Mouse (Mus musculus) neural tube, embryonic 14.5 days (tissue): ENCODE measurements around the gene Ermard. TPM values are rescaled to one million over a fixed set of nuclear protein-coding genes. Genes with fewer than 3 reads are reported as not detected.
A peak's percentile ranks its signal among the peaks of the same experiment; 100 is the strongest.

Experiments used
- ATAC-seq: fragments of 200-750 bp; cut with Nextera tagmentation; 2 replicates; pipeline ENCODE4 v1.8.0; 2017; ENCODE audit warnings: low read depth, mild to moderate bottlenecking, moderate TSS enrichment, moderate library complexity
- H3K27ac ChIP-seq: fragments of 300-500 bp; sonication (generic); 2 replicates; pipeline ENCODE4 v1.5.1; 2014; ENCODE audit warnings: low read depth, mild to moderate bottlenecking, control low read depth, low read length, moderate library complexity, mixed read lengths
- H3K27me3 ChIP-seq: fragments of 300-500 bp; sonication (generic); 2 replicates; pipeline ENCODE4 v1.6.1; 2014; ENCODE audit warnings: low read length; ENCODE audit not compliant: control insufficient read depth, insufficient read depth
- H3K36me3 ChIP-seq: fragments of 300-500 bp; sonication (generic); 2 replicates; pipeline ENCODE4 v1.6.1; 2014; ENCODE audit warnings: low read length, mixed read lengths; ENCODE audit not compliant: control insufficient read depth, insufficient read depth
- H3K4me1 ChIP-seq: fragments of 300-500 bp; sonication (generic); 2 replicates; pipeline ENCODE4 v1.6.1; 2014; ENCODE audit warnings: low read length; ENCODE audit not compliant: control insufficient read depth, insufficient read depth
- H3K4me2 ChIP-seq: fragments of 300-500 bp; sonication (generic); 2 replicates; pipeline ENCODE4 v1.6.1; 2014; ENCODE audit warnings: mild to moderate bottlenecking, low read depth, low read length, control low read depth
- H3K4me3 ChIP-seq: fragments of 300-500 bp; sonication (generic); 2 replicates; pipeline ENCODE4 v1.5.1; 2014; ENCODE audit warnings: low read depth, low read length, control low read depth, mixed read lengths
- H3K9ac ChIP-seq: fragments of 300-500 bp; sonication (generic); replicated peaks from 2 replicates; pipeline ENCODE4 v1.6.1; 2014; ENCODE audit warnings: low read depth, mild to moderate bottlenecking, control low read depth, low read length, mixed read lengths
- H3K9me3 ChIP-seq: fragments of 300-500 bp; sonication (generic); 2 replicates; pipeline ENCODE4 v1.6.1; 2016; ENCODE audit warnings: low read length; ENCODE audit not compliant: control insufficient read depth
- WGBS: fragments of 180-500 bp; shearing (Covaris S2); extraction: QIAGEN DNeasy Blood & Tissue Kit; methylation state at CpG from one replicate; pipeline ENCODE4 v1.1.7; 2014; 5-methylcytosine and 5-hydroxymethylcytosine counted together
- polyA plus RNA-seq: library from polyadenylated mRNA; unstranded; fragments of >200 nt; fragmentation: Nextera tagmentation; extraction: Ambion mirVana; gene quantifications from 2 replicates; pipeline ENCODE4 v1.2.1, GENCODE M21; 2014

Ermard gene
- polyA plus RNA-seq, 1 experiment from 2014 or later, result 99.2 TPM

DNA sequence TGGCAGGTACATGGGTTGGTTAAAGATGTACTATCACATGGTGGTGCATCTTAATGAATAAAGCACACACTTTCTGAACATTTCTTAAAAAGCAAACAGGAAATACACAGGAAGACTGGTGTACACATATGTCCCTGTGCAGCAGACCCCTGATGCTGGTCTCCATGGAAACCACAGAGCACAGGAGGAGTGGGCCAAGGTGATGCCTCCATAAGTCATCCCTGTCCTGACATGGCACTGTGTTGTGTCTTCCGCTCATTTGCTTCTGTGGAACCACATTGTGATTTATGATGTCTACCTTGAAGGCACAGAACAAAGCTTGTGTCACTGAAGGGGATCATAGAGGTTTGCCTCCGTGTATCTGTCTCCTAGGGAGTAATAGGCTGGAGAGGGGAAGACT lies 31.2 kb downstream of the Ermard start:
- no peak overlapping the region for H3K4me2 ChIP-seq
- WGBS, result 33% methylated on average over 2 of the region's 2 CpGs
- ATAC-seq, result peak; percentile 78; the same call in 1 of the 2 replicates

DNA sequence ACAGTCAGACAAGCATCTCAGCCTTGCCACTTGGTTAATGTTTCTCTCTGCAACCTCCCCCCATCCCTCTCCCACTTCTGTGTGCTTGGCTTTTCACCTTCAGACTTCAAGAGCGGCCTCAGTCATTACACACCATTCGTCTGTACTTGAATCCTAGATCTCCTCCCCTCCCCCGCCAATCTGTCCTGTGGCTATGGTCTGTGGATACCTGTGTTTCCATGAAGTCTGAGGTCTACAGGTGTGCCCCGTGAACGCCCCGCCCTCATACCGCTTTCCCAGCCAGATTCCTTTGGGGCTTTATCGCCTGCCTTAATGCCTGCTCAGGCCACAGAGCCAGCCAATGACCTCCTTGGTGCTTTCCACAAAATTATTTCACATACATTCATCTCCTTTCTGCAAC lies 34.0 kb downstream of the Ermard start:
- 88% methylated on average over 8 of the region's 8 CpGs for WGBS
- H3K9ac ChIP-seq, result no peak overlapping the region
- H3K27ac ChIP-seq, result no peak overlapping the region
- no peaks in the 10 kb centered on the region for H3K9me3 ChIP-seq
- H3K4me2 ChIP-seq, result no peak overlapping the region
- H3K4me1 ChIP-seq, result no peaks in the 10 kb centered on the region
- ATAC-seq, result no peak
- no peak overlapping the region for H3K4me3 ChIP-seq
- H3K27me3 ChIP-seq, result no peaks in the 10 kb centered on the region
- H3K36me3 ChIP-seq, result no peaks in the 10 kb centered on the region

More for the DNA sequence above, 31.2 kb downstream of the Ermard start:
- Histone ChIP-seq H3K9ac (no peak overlapping the region), H3K4me1 (no peaks in the 10 kb centered on the region), H3K4me3 (no peak overlapping the region), H3K27me3 (no peaks in the 10 kb centered on the region), H3K36me3 (no peaks in the 10 kb centered on the region), H3K9me3 (no peaks in the 10 kb centered on the region), H3K27ac (no peak overlapping the region)

DNA sequence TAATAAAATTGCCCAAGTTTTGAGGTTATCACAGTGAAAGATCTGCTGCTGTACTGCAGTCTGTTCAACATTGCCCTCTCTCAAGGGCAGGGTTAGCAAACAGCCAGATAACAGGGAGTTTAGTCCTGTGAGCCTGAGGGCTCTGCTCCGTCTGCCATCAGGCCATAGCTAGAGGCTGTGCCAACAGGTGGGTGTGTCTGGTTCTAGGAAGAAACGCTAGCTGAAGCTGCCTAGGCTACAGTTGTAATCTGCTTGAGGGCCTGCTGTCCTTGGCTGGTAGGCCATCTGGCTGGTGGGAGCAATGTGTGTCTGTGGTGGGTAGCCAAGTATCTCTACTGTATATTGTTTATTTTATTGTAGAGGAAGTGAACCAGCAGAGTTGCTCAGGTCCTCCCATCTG lies 36.5 kb downstream of the Ermard start:
- no peaks in the 10 kb centered on the region for H3K27me3 ChIP-seq
- H3K4me3 ChIP-seq, result no peak overlapping the region
- no peak for ATAC-seq
- no peak overlapping the region for H3K4me2 ChIP-seq
- no peak overlapping the region for H3K27ac ChIP-seq
- H3K4me1 ChIP-seq, result no peaks in the 10 kb centered on the region
- H3K9me3 ChIP-seq, result no peaks in the 10 kb centered on the region
- no peaks in the 10 kb centered on the region for H3K36me3 ChIP-seq
- H3K9ac ChIP-seq, result no peak overlapping the region
- WGBS, result 46% methylated on average over 2 of the region's 2 CpGs

DNA sequence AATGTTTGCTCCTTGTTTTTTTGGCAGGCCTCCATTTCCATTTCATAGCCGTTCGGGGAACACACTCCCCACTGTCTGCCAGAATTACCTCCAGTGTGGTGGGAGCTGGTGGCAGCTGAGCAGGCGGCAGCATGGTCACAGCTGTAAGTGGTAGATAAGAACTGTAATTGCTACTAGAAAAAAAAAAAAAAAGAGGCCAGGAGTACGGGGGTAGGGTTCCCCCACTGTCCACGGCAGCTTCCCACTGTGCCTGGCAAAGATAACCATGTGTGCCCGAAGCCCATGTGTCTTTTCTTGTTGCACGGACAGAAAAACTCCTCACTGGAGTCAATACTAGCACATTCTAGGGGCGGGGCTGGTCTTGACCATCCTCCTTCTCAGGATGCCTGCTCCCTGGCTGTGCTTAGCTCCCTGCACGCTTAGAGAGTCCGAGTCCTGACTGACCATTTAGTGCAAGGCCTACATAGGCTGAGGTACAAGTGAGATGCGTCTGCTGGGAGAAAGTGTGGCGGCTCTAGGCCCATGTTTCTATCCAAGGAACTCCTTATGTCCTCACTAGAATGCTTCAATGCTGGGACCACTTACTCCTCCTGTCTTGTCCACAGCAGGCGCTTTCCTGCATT lies 43.3 kb downstream of the Ermard start:
- Histone ChIP-seq H3K9ac (no peak overlapping the region), H3K4me3 (no peak overlapping the region), H3K27ac (no peak overlapping the region), H3K36me3 (no peaks in the 10 kb centered on the region), H3K4me2 (no peak overlapping the region), H3K9me3 (no peaks in the 10 kb centered on the region), H3K4me1 (peaks cover 12% of the 10 kb centered on the region; the same call in 1 of the 2 replicates), H3K27me3 (no peaks in the 10 kb centered on the region)
- WGBS, result 64% methylated on average over 13 of the region's 13 CpGs
- ATAC-seq, result no peak

DNA sequence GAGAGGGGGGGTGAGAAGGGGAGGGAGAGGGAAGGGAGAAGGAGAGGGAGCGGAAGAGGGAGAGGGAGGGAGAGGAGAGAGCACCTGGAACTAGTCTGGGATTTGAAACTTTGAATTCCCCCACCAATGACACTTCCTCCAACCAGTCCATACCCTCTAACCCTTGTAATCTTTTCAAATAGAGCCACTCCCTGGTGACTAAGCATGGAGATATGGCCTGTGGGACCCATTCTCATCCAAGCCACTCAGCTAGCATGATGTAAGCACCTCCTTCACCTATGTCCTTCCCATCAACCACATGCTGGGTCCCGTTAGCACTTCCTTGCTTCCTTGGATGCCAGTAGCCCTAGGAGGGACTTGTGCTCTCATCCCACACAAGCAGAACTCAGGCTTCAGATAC lies 44.0 kb downstream of the Ermard start:
- no peaks in the 10 kb centered on the region for H3K36me3 ChIP-seq
- H3K27me3 ChIP-seq, result no peaks in the 10 kb centered on the region
- H3K9ac ChIP-seq, result no peak overlapping the region
- no peak overlapping the region for H3K27ac ChIP-seq
- no peak overlapping the region for H3K4me3 ChIP-seq
- WGBS, result 90% methylated on average over 1 of the region's 2 CpGs
- H3K4me1 ChIP-seq, result peaks cover 12% of the 10 kb centered on the region; the same call in 1 of the 2 replicates
- H3K9me3 ChIP-seq, result no peaks in the 10 kb centered on the region
- no peak for ATAC-seq
- no peak overlapping the region for H3K4me2 ChIP-seq

DNA sequence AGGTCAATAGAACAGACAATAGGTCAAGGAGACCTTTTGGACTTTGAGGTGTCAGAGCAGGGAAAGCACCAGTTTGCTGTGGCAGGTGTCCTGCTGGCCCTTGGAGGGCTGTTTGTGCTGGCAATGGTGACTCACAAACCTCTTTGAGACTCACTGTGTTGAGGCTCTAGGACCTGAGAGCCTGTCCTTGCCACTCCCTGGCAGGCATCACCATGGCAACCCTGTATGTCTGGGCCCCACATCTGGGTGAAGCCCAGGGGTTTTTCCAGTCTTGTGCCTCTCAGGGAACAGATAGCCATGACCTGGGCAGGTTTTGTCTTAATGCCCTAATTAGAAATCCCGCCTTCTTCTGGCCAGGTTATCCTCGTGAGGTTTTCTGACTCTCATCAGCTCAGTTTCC lies 47.2 kb downstream of the Ermard start:
- peak overlapping the region; percentile 15 for H3K4me2 ChIP-seq
- no peak overlapping the region for H3K4me3 ChIP-seq
- no peaks in the 10 kb centered on the region for H3K36me3 ChIP-seq
- no peaks in the 10 kb centered on the region for H3K27me3 ChIP-seq
- ATAC-seq, result peak; percentile 62
- peak overlapping the region; percentile 64 for H3K27ac ChIP-seq
- WGBS, result 28% methylated on average over 2 of the region's 2 CpGs
- peaks cover 12% of the 10 kb centered on the region; the same call in 1 of the 2 replicates for H3K4me1 ChIP-seq
- no peak overlapping the region; the same call in 1 of the 2 replicates for H3K9ac ChIP-seq
- H3K9me3 ChIP-seq, result no peaks in the 10 kb centered on the region

DNA sequence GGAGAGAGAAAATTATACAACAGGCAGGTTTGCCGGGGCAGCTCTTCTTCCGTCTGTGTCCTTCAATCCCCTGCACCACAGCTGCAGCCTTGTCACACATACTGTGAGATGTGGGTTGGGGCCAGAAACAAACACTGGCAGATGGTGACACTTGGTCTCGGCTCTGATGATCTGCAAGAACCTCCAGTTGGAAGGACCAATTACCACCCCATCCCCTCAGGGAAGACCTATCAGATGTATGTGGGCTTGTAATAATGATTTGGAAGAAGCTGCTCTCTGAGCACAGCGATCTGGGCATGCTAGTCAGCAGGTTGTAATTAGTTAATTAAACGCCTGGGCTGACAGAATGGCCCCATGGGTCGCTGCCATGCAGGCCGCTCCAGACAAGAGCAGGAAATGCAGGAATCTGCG lies 47.6 kb downstream of the Ermard start:
- peak; percentile 82 for ATAC-seq
- peak overlapping the region; percentile 64 for H3K27ac ChIP-seq
- WGBS, result 5% methylated on average over 8 of the region's 8 CpGs
- no peak overlapping the region; the same call in 1 of the 2 replicates for H3K9ac ChIP-seq
- no peak overlapping the region for H3K4me3 ChIP-seq
- peaks cover 12% of the 10 kb centered on the region; the same call in 1 of the 2 replicates for H3K4me1 ChIP-seq
- H3K27me3 ChIP-seq, result no peaks in the 10 kb centered on the region
- H3K9me3 ChIP-seq, result no peaks in the 10 kb centered on the region
- peak overlapping the region; percentile 15 for H3K4me2 ChIP-seq
- no peaks in the 10 kb centered on the region for H3K36me3 ChIP-seq

DNA sequence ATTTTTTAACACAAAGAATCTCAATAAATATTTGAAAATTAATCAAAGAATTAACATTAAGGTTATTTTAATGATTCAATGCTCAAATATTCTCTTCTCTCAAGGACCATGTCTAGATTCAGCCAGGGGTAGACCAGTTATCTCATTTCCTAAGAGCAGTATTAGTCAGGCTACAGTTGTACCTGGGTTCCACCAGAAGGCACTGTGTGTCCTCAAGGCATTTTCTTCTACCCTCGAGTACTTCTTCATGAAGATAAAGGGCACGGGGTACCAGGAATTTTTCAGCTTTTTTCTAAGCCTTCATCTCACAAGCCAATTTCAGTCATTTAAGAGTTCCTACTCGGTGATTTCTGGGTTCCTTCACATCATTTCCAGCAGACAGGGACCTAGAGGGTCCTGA lies 50.7 kb downstream of the Ermard start:
- H3K9me3 ChIP-seq, result no peaks in the 10 kb centered on the region
- ATAC-seq, result no peak
- no peak overlapping the region for H3K27ac ChIP-seq
- 89% methylated on average over 3 of the region's 3 CpGs for WGBS
- no peak overlapping the region for H3K4me3 ChIP-seq
- H3K36me3 ChIP-seq, result no peaks in the 10 kb centered on the region
- no peak overlapping the region for H3K9ac ChIP-seq
- no peaks in the 10 kb centered on the region for H3K27me3 ChIP-seq
- H3K4me1 ChIP-seq, result peaks cover 12% of the 10 kb centered on the region; the same call in 1 of the 2 replicates
- no peak overlapping the region for H3K4me2 ChIP-seq

DNA sequence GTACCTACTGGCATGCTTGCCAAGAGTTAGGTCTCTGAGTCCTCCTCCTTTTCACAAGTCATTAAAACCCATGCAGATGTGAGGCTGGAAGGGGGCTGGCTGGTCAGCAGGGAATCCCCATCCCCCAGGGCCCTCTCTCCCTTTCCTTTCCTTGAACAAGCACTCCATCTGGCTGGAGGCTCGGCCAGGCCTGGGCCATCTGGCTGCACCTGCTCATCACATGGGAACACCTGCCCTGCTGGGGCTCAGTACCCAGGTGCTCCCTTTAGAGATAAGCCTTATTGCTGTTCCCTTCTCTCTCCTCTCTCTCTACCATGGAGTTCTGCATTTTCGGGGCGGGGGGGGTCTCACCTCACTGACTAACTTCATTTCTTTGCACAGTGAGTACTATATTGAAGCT lies 52.5 kb downstream of the Ermard start:
- no peak overlapping the region for H3K4me2 ChIP-seq
- H3K27ac ChIP-seq, result no peak overlapping the region
- H3K9ac ChIP-seq, result no peak overlapping the region
- no peak overlapping the region for H3K4me3 ChIP-seq
- no peaks in the 10 kb centered on the region for H3K36me3 ChIP-seq
- H3K27me3 ChIP-seq, result no peaks in the 10 kb centered on the region
- no peaks in the 10 kb centered on the region for H3K9me3 ChIP-seq
- WGBS, result 33% methylated on average over 3 of the region's 3 CpGs
- ATAC-seq, result no peak
- peaks cover 5% of the 10 kb centered on the region; the same call in 1 of the 2 replicates for H3K4me1 ChIP-seq
